Mouse (Mus musculus) stomach, embryonic 14.5 days (tissue): ENCODE data around the gene Ctrb1. TPM values are rescaled to one million over a fixed set of nuclear protein-coding genes. Genes with fewer than 3 reads are reported as not detected.
A peak's percentile ranks its signal among the peaks of the same experiment; 100 is the strongest.

ENCODE experiments used
- ATAC-seq: fragments of 200-750 bp; cut with Nextera tagmentation; 2 replicates; pipeline ENCODE4 v1.8.0; 2017; ENCODE audit warnings: low read depth, moderate TSS enrichment; ENCODE audit not compliant: insufficient number of reproducible peaks, insufficient read depth, low FRiP score
- H3K27ac ChIP-seq: fragments of 300-500 bp; sonication (generic); 2 replicates; pipeline ENCODE4 v1.5.1; 2014; ENCODE audit warnings: mild to moderate bottlenecking, low read length, moderate library complexity, mixed read lengths
- H3K27me3 ChIP-seq: fragments of 300-500 bp; sonication (generic); 2 replicates; pipeline ENCODE4 v1.6.1; 2014; ENCODE audit warnings: low read length, control low read depth, mixed read lengths; ENCODE audit not compliant: control insufficient read depth, insufficient read depth
- H3K36me3 ChIP-seq: fragments of 300-500 bp; sonication (generic); 2 replicates; pipeline ENCODE4 v1.6.1; 2014; ENCODE audit warnings: mild to moderate bottlenecking, control low read depth, low read length, moderate library complexity, mixed read lengths; ENCODE audit not compliant: control insufficient read depth, insufficient read depth
- H3K4me1 ChIP-seq: fragments of 300-500 bp; sonication (generic); 2 replicates; pipeline ENCODE4 v1.6.1; 2014; ENCODE audit warnings: low read length, control low read depth, mixed read lengths; ENCODE audit not compliant: control insufficient read depth, insufficient read depth
- H3K4me2 ChIP-seq: fragments of 300-500 bp; sonication (generic); replicated peaks from 2 replicates; pipeline ENCODE4 v1.6.1; 2014; ENCODE audit warnings: low read depth, low read length, control low read depth
- H3K4me3 ChIP-seq: fragments of 300-500 bp; sonication (generic); 2 replicates; pipeline ENCODE4 v1.5.1; 2014; ENCODE audit warnings: low read depth, low read length, control low read depth
- H3K9ac ChIP-seq: fragments of 300-500 bp; sonication (generic); replicated peaks from 2 replicates; pipeline ENCODE4 v1.6.1; 2014; ENCODE audit warnings: low read depth, mild to moderate bottlenecking, control low read depth, low read length, moderate library complexity, mixed read lengths
- H3K9me3 ChIP-seq: fragments of 300-500 bp; sonication (generic); 2 replicates; pipeline ENCODE4 v1.6.1; 2016; ENCODE audit warnings: low read depth, low read length, control low read depth; ENCODE audit not compliant: control insufficient read depth
- WGBS: fragments of 180-500 bp; shearing (Covaris S2); extraction: QIAGEN DNeasy Blood & Tissue Kit; methylation state at CpG from one replicate; pipeline ENCODE4 v1.1.7; 2014; 5-methylcytosine and 5-hydroxymethylcytosine counted together
- polyA plus RNA-seq: library from polyadenylated mRNA; unstranded; fragments of >200 nt; fragmentation: Nextera tagmentation; extraction: Ambion mirVana; gene quantifications from 2 replicates; pipeline ENCODE4 v1.2.1, GENCODE M21; 2014

Ctrb1 gene
- polyA plus RNA-seq, 1 experiment from 2014 or later: not detected

DNA sequence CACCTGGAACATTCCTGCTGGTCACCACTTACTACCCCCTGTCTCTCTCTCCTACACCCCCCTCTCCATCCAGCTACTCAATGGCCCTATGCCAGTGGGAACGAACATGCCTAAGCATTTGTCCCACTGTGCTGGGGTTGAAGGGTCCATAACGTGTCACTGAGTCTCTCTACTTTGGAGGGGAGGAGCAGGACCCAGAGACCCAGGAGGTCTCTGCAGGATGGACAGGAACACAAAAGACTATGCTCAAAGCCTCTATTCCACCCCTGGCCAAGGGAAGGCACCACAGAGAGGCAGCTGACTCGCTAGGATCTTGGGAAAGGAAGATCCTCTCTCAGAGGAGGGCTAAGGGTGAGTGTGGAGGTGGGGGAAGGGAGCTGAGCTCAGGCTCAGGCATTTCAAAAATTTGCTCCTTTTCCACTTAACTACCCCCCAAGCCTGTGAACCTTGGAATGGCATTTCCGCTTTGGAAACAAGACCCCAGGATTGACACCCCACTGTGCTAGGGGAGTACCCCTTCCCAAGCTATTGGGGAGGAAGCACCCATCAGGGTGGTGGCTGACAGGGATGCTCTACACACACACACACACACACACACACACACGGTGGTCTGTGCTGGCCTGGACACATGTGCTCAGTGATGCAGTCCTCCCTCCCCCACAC lies 42.9 kb upstream of the Ctrb1 start:
- H3K4me3 ChIP-seq: no peak overlapping the region
- no peak for ATAC-seq
- 11% methylated on average over 5 of the region's 5 CpGs for WGBS
- no peaks in the 10 kb centered on the region for H3K9me3 ChIP-seq
- H3K27me3 ChIP-seq: no peaks in the 10 kb centered on the region
- H3K9ac ChIP-seq: no peak overlapping the region; the same call in 1 of the 2 replicates
- H3K4me1 ChIP-seq: peaks cover 74% of the 10 kb centered on the region
- H3K27ac ChIP-seq: peak overlapping the region; percentile 88
- H3K4me2 ChIP-seq: no peak overlapping the region
- H3K36me3 ChIP-seq: no peaks in the 10 kb centered on the region

DNA sequence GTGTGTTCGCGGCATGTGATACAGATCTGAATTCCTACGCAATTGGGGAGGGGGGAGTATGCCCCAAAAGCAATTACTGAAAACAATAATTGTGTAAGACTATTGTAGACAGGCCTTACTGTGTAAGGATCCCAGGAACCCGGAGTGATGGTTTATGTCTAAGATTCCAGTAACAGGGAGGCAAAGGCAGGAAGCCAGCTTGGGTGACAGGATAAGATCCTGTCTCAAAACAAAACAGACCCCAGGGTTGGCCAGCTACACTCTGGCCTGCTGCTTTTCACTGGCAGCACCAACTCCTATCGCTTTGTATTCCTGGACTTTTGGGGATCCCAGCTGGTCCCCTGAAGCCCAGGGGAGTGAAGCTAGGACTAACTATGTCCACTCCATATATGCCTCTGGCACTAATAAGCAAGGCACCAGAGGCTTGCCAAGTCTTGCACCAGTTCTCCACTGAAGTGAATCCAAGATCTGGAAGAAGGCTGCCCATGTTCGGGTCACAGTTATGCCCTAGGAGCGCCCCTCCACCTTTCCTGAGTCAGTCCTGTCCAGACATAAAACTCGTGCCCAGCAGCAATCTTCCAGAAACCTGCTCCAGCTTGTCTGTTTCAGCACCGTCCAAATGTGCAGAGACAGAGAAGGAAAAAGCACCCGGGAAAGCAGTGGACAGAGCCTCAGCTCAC lies 41.7 kb upstream of the Ctrb1 start:
- Histone ChIP-seq H3K27me3 (no peaks in the 10 kb centered on the region), H3K36me3 (no peaks in the 10 kb centered on the region), H3K9ac (peak overlapping the region; percentile 81; the same call in 1 of the 2 replicates), H3K9me3 (no peaks in the 10 kb centered on the region), H3K4me1 (peaks cover 74% of the 10 kb centered on the region), H3K27ac (peak overlapping the region; percentile 88), H3K4me3 (peak overlapping the region; percentile 77), H3K4me2 (peak overlapping the region; percentile 74)
- WGBS: 22% methylated on average over 10 of the region's 10 CpGs
- no peak; the same call in 1 of the 2 replicates for ATAC-seq

DNA sequence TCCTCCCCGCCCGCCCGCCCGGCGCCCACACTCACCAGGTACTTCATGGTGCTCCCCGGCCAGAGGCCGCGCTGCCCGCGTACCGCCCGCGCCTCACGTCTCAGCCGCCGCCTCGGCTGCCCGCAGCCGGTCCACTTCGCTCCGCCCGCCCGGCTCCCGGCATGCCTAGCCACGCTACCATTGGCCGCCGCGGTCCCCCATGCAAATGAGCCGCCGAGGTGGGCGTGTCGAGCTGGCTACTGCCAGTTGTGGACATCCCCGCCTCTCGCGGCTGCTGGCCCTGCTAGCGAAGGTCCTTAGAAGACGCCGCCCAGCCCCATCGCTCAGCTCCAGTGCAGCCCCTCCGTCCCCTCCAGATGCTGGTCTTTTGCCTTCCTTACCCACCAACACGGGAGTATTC lies 41.2 kb upstream of the Ctrb1 start:
- Histone ChIP-seq H3K4me2 (peak overlapping the region; percentile 74), H3K9me3 (no peaks in the 10 kb centered on the region), H3K4me1 (peaks cover 72% of the 10 kb centered on the region), H3K36me3 (no peaks in the 10 kb centered on the region), H3K27me3 (no peaks in the 10 kb centered on the region), H3K4me3 (peak overlapping the region; percentile 77), H3K9ac (peak overlapping the region; percentile 81), H3K27ac (peak overlapping the region; percentile 88)
- WGBS: under 1% methylated on average over 28 of the region's 41 CpGs
- peak; percentile 92 for ATAC-seq

DNA sequence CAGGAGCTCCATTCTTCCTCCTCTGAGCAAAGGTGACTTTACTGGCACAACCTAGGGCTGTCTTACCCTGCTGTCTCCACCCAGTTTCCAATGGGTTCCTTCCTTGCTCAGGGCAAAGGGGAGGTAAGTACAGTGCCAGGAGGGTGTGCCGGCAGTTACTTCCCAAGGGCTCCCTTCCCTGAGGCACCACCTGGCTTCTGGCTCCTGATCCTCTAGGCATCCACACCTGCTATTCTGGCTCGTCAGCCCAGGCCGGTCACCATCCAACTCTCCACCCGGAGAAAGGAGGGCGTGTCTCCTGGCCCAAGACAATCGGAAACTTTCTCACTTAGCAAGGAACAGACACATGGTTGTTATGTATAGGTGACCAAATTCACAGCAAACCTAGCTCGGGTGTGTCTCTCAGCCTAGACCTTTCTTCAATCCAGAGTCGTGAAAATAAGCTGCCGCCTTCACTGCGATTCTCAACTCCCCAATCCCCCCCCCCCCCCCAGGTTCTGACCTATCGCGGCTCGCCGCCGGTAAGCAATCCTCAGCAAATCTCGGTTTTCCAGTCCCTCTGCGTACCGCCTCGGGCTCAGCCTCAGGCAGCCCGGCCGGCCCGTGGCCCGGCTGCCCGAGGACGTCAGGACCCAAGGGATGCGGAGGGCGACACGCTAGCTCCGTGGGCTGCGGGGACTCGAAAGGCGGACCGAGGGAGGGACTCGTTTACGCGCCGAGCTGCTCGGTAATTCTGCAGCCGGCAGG lies 40.6 kb upstream of the Ctrb1 start:
- H3K27me3 ChIP-seq: no peaks in the 10 kb centered on the region
- peak overlapping the region; percentile 77 for H3K4me3 ChIP-seq
- peak overlapping the region; percentile 74 for H3K4me2 ChIP-seq
- no peaks in the 10 kb centered on the region for H3K36me3 ChIP-seq
- peak overlapping the region; percentile 88 for H3K27ac ChIP-seq
- H3K4me1 ChIP-seq: peaks cover 72% of the 10 kb centered on the region
- H3K9ac ChIP-seq: peak overlapping the region; percentile 81
- peak; percentile 11 for ATAC-seq
- H3K9me3 ChIP-seq: no peaks in the 10 kb centered on the region
- 2% methylated on average over 39 of the region's 39 CpGs for WGBS

DNA sequence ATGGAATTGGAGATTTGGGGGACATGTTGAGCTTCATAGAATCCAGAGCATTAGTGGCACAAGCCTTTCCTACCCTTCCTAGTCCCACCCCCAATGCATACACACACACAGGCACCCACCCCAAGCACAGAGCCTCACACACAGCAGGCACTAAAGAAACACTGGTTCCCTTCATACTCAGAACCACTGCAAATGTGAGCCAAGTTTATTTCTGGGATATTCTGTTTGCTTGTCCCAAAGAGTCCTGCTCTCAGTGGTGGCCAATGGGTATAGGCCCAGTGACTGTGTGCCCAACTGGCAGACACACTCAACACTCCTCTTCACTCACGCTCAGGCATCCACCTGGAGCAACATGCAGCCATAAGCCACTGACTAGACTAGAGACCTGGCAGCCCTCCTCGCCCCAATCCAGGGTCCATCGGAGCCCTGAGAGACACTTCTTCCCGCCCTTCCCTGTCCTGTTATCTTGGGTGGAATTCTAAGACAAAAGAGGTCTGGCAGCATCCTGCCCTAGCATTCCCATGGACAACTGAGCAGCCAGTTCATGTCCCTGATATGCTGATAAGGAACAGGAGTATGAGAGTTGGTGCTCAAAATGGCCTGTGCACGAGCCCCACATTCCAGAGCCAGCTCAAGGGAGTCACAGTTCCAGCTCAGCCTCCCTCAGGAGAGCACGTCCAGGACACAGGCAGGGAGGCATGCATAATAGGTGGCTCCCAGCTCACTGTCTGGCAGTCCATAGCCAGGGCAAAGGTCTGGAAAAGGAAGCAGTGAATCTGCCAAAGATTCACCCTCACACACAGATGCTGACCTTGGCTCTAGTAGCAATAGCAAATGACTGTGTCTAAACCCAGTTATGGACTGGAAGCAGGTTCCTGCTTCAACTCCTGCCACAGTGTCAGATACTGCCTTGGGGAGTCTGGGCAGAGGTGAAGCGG lies 38.7 kb upstream of the Ctrb1 start:
- 63% methylated on average over 7 of the region's 7 CpGs for WGBS
- Histone ChIP-seq H3K4me1 (peaks cover 62% of the 10 kb centered on the region), H3K27me3 (no peaks in the 10 kb centered on the region), H3K4me3 (no peak overlapping the region), H3K27ac (no peak overlapping the region), H3K36me3 (no peaks in the 10 kb centered on the region; the same call in 1 of the 2 replicates), H3K9ac (no peak overlapping the region), H3K9me3 (no peaks in the 10 kb centered on the region), H3K4me2 (peak overlapping the region; percentile 74; the same call in 1 of the 2 replicates)
- no peak for ATAC-seq

DNA sequence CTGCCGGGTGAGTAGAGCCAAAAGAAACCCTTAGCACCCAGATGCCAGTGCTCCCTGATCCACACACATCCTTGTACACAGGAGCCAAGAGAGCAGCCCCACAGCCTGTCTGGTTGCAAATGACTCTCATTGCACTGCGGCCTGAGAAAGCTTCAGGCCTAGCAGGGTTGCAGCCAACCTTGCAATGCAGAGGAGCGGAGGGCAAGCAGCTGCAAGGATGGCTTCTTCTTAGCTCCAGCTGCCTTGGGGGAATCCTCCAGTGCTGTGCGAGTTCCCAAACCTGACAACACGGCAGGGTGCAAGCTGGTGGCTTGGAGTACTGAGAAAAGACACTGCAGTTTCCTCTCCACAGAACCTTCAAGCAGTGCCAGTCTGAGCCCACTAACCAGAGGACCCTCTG lies 37.7 kb upstream of the Ctrb1 start:
- no peak overlapping the region for H3K4me3 ChIP-seq
- no peak overlapping the region for H3K9ac ChIP-seq
- WGBS: 84% methylated on average over 5 of the region's 5 CpGs
- H3K9me3 ChIP-seq: no peaks in the 10 kb centered on the region
- H3K27me3 ChIP-seq: no peaks in the 10 kb centered on the region
- ATAC-seq: no peak
- H3K36me3 ChIP-seq: no peaks in the 10 kb centered on the region; the same call in 1 of the 2 replicates
- H3K4me1 ChIP-seq: peaks cover 52% of the 10 kb centered on the region
- no peak overlapping the region for H3K27ac ChIP-seq
- H3K4me2 ChIP-seq: no peak overlapping the region

DNA sequence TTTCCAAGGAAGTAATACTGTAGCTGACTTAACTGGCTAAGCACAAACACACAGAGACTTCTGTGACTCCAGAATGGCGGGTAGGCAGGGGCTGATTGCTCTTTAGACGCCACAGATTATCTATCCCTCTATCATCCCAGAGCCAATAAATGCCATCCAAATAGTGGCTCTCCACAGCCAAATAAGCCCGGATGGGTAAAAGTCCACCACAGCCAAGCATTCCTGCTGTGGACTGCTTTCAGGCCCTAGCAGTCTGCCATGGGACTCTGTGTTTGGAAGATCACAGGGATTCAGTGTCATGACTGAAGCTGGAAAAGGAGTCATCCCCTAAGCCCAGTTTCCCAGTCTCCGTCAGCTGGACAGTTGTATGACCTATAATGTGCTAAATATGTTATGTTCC lies 36.7 kb upstream of the Ctrb1 start:
- WGBS: 75% methylated on average over 4 of the region's 4 CpGs
- Histone ChIP-seq H3K9ac (no peak overlapping the region), H3K4me2 (no peak overlapping the region), H3K4me1 (peaks cover 42% of the 10 kb centered on the region), H3K27me3 (no peaks in the 10 kb centered on the region), H3K4me3 (no peak overlapping the region), H3K27ac (no peak overlapping the region), H3K9me3 (no peaks in the 10 kb centered on the region), H3K36me3 (no peaks in the 10 kb centered on the region; the same call in 1 of the 2 replicates)
- no peak for ATAC-seq
